Mouse (Mus musculus): ENCODE results near the gene Tm4sf1. TPM values are rescaled to one million over a fixed set of nuclear protein-coding genes. Genes with fewer than 3 reads are reported as not detected.

Tm4sf1 gene
- polyA plus RNA-seq, 2 experiments = 7.5 to 12.8 TPM

DNA sequence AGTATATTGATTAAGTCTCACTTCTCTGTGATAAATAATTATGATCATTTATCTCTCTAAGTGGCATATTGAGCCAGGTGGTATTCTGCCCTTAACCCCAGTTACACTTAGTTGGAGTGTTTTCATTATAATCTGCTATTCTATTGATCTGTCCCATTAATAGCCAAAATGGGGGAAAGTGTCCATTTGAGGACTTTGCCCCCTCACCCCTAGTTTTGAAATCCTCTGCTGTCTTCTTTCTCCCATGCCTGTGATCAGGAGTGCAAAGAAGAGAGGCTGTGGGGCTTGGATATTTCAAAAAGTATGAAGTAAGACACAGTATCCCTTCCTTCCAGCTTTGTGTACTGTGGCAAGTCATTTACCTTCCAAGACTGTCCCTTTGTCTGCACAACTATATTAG lies 5.2 kb downstream of the Tm4sf1 start:
- Histone ChIP-seq H3K4me3 (ENCODE audit: insufficient read depth in 1 of 2, low read depth in 2 of 2, low read length in 2 of 2) (no peak overlapping the region), H3K36me3 (replicated peaks; ENCODE audit: control insufficient read depth, insufficient read depth, low read depth) (no peaks in the 10 kb centered on the region), H3K9me3 (ENCODE audit: control insufficient read depth, low read length) (no peaks in the 10 kb centered on the region), H3K4me2 (ENCODE audit: low read depth) (no peak overlapping the region), H3K27me3 (ENCODE audit: control insufficient read depth, insufficient read depth, low read length) (no peaks in the 10 kb centered on the region), H3K27ac (no peak overlapping the region), H3K9ac (replicated peaks) (no peak overlapping the region), H3K4me1 (replicated peaks; ENCODE audit: control insufficient read depth in 2 of 2, insufficient read depth in 2 of 2, low read length in 1 of 2) (no peaks in the 10 kb centered on the region; a peak in 1 of 4 replicates)
- no peak for DNase-seq (ENCODE audit: low read depth in 3 of 3, low spot score in 3 of 3)
- TF ChIP-seq CTCF (IDR thresholded peaks at IDR 0.05; ENCODE audit: low read depth) = no peak
- TF ChIP-seq EP300 (IDR thresholded peaks at IDR 0.05; ENCODE audit: low read depth) = no peak
- no peak for ATAC-seq (ENCODE audit: insufficient read depth)

DNA sequence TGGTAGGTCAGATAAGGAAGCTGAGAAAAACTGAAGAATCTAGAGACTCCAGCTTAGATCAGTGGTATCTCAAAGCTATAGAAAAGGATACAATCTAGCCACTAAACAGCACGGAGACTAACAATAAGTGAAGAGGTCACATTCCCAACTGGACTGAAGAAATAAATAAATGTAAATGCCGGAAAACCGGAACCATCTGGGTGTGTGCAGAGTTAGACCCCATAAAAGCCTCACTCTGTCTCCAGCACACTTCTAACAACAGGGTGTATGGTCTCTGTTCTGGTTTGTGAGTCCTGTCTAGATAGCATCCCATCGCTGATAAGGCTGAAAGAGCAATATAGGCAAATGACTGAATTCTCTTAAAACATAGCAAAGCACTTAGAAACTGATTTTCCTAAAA lies 6.2 kb downstream of the Tm4sf1 start:
- no peaks in the 10 kb centered on the region for H3K9me3 ChIP-seq (ENCODE audit: control insufficient read depth, low read length)
- 63% methylated on average over 4 of the region's 4 CpGs for WGBS (ENCODE audit: insufficient replicate concordance)
- H3K4me3 ChIP-seq (ENCODE audit: insufficient read depth in 1 of 2, low read depth in 2 of 2, low read length in 2 of 2) = no peak overlapping the region
- H3K36me3 ChIP-seq (replicated peaks; ENCODE audit: control insufficient read depth, insufficient read depth, low read depth) = no peaks in the 10 kb centered on the region
- ATAC-seq (ENCODE audit: insufficient read depth) (no peak), DNase-seq (ENCODE audit: low read depth in 3 of 3, low spot score in 3 of 3) (no peak)
- TF ChIP-seq EP300 (IDR thresholded peaks at IDR 0.05; ENCODE audit: low read depth) (no peak), CTCF (IDR thresholded peaks at IDR 0.05; ENCODE audit: low read depth) (no peak)
- no peak overlapping the region for H3K27ac ChIP-seq
- no peaks in the 10 kb centered on the region; a peak in 1 of 4 replicates for H3K4me1 ChIP-seq (replicated peaks; ENCODE audit: control insufficient read depth in 2 of 2, insufficient read depth in 2 of 2, low read length in 1 of 2)
- H3K4me2 ChIP-seq (ENCODE audit: low read depth) = no peak overlapping the region
- H3K27me3 ChIP-seq (ENCODE audit: control insufficient read depth, insufficient read depth, low read length) = no peaks in the 10 kb centered on the region
- no peak overlapping the region for H3K9ac ChIP-seq (replicated peaks)

DNA sequence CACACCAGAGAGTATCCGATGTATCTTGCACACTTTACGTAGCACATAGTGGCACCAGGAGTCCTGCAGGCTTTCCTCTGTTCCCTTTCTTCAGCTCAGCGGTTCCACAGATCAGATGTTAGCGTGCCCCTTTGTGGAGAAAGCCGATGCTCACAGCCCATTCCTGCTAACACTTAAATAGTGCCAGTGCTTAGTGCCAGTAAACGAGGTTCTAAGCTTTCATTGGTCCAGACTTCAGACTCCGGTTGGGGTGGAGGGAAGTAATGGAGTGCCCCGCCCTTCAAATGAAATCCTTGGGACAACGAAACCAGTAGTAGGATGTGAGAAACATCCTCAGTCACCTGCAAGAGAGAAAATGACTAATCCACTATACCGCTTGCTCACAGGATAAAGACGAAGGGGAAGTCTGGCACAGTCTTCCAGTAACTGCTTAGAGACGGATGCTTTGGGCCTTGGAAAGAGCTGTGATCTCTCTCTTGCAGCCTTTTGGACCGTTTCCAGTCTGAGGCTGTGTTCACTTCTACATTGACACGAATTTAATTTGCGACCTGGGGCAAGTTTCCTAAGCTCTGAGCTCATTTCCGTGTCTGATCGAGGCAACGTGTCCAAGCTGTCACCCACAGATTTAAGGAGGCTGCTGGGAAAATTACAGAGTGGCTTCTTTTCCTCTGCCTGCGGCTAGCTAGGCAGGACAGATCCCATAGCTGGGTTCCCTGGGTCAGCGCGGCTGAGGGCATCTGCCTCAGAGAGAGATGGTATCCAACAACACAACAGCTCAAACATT lies 6.9 kb downstream of the Tm4sf1 start:
- Histone ChIP-seq H3K4me1 (replicated peaks; ENCODE audit: control insufficient read depth in 2 of 2, insufficient read depth in 2 of 2, low read length in 1 of 2) (no peaks in the 10 kb centered on the region; a peak in 1 of 4 replicates), H3K4me2 (ENCODE audit: low read depth) (no peak overlapping the region), H3K9me3 (ENCODE audit: control insufficient read depth, low read length) (no peaks in the 10 kb centered on the region), H3K9ac (replicated peaks) (no peak overlapping the region), H3K27ac (no peak overlapping the region), H3K4me3 (ENCODE audit: insufficient read depth in 1 of 2, low read depth in 2 of 2, low read length in 2 of 2) (no peak overlapping the region), H3K36me3 (replicated peaks; ENCODE audit: control insufficient read depth, insufficient read depth, low read depth) (no peaks in the 10 kb centered on the region), H3K27me3 (ENCODE audit: control insufficient read depth, insufficient read depth, low read length) (no peaks in the 10 kb centered on the region)
- DNase-seq (ENCODE audit: low read depth in 3 of 3, low spot score in 3 of 3) (no peak), ATAC-seq (ENCODE audit: insufficient read depth) (no peak)
- 47% methylated on average over 21 of the region's 21 CpGs for WGBS (ENCODE audit: insufficient replicate concordance)
- no peak for TF ChIP-seq EP300 (IDR thresholded peaks at IDR 0.05; ENCODE audit: low read depth)
- no peak for TF ChIP-seq CTCF (IDR thresholded peaks at IDR 0.05; ENCODE audit: low read depth)

DNA sequence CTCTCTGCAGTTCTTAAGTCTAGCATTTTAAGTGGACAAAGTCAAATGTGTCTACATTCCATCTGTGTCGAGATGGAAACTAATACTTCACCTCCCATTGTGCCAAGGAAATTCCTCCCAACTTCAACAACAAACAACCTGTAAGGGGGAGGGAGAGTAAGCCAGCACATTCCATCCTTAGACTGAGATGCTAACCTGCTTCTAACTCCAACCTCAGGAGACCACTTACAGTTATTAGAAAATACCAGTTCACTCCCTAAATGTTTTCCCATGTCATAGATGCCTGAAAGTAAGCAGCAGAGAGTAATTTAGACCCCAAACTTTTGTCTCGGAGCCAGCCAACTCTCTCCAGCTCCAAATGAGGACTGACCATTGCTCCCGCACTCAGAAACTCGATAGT lies 7.9 kb downstream of the Tm4sf1 start:
- whole genome bisulfite sequencing (ENCODE audit: insufficient replicate concordance) = 55% methylated on average over 4 of the region's 4 CpGs
- no peaks in the 10 kb centered on the region; a peak in 1 of 4 replicates for H3K4me1 ChIP-seq (replicated peaks; ENCODE audit: control insufficient read depth in 2 of 2, insufficient read depth in 2 of 2, low read length in 1 of 2)
- ATAC-seq (ENCODE audit: insufficient read depth) = no peak
- H3K27me3 ChIP-seq (ENCODE audit: control insufficient read depth, insufficient read depth, low read length) = no peaks in the 10 kb centered on the region
- no peaks in the 10 kb centered on the region for H3K36me3 ChIP-seq (replicated peaks; ENCODE audit: control insufficient read depth, insufficient read depth, low read depth)
- H3K4me2 ChIP-seq (ENCODE audit: low read depth) = no peak overlapping the region
- TF ChIP-seq CTCF (IDR thresholded peaks at IDR 0.05; ENCODE audit: low read depth) (no peak), EP300 (IDR thresholded peaks at IDR 0.05; ENCODE audit: low read depth) (no peak)
- no peak overlapping the region for H3K9ac ChIP-seq (replicated peaks)
- no peaks in the 10 kb centered on the region for H3K9me3 ChIP-seq (ENCODE audit: control insufficient read depth, low read length)
- H3K27ac ChIP-seq = no peak overlapping the region
- no peak overlapping the region for H3K4me3 ChIP-seq (ENCODE audit: insufficient read depth in 1 of 2, low read depth in 2 of 2, low read length in 2 of 2)
- no peak for DNase-seq (ENCODE audit: low read depth in 3 of 3, low spot score in 3 of 3)

DNA sequence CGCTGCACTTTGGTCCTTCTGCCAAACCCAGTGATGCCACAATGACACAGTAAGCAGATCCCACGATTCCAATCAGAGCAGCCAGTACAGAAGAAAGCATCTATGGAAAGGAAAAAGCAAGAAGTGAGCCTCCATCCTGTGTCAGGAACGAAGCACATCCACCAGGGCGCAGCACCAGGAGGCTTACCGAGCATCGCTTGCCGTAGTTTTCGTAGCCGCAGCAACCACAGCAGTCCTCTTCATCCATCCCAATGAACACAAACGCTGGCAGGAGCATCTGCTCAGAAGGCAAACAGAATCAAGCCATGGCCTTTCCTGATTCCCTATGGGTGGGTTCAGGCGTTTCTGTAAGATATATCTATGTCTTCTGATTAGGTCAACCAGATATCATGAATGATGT lies 9.0 kb downstream of the Tm4sf1 start:
- H3K4me2 ChIP-seq (ENCODE audit: low read depth) = no peak overlapping the region

More for the DNA sequence above, 9.0 kb downstream of the Tm4sf1 start:
- H3K4me3 ChIP-seq (ENCODE audit: insufficient read depth in 1 of 2, low read depth in 2 of 2, low read length in 2 of 2) = no peak overlapping the region
- H3K9ac ChIP-seq (replicated peaks) = no peak overlapping the region
- ATAC-seq (ENCODE audit: insufficient read depth) = no peak
- H3K36me3 ChIP-seq (replicated peaks; ENCODE audit: control insufficient read depth, insufficient read depth, low read depth) = no peaks in the 10 kb centered on the region
- H3K9me3 ChIP-seq (ENCODE audit: control insufficient read depth, low read length) = no peaks in the 10 kb centered on the region
- TF ChIP-seq EP300 (IDR thresholded peaks at IDR 0.05; ENCODE audit: low read depth) (no peak), CTCF (IDR thresholded peaks at IDR 0.05; ENCODE audit: low read depth) (0 out of 2 replicates have a peak, but pooled peaks have one; percentile 27)
- H3K4me1 ChIP-seq (replicated peaks; ENCODE audit: control insufficient read depth in 2 of 2, insufficient read depth in 2 of 2, low read length in 1 of 2) = peaks cover 0 to 2% of the 10 kb centered on the region in 2 experiments; a peak in 2 of 4 replicates
- no peak overlapping the region for H3K27ac ChIP-seq
- 66% methylated on average over 11 of the region's 11 CpGs for WGBS (ENCODE audit: insufficient replicate concordance)
- H3K27me3 ChIP-seq (ENCODE audit: control insufficient read depth, insufficient read depth, low read length) = no peaks in the 10 kb centered on the region
- DNase-seq (ENCODE audit: low read depth in 3 of 3, low spot score in 3 of 3) = no peak

Data from liver, embryonic 14.5 days (tissue).